Mouse (Mus musculus) midbrain, embryonic 16.5 days (tissue): ENCODE measurements at regions not wholly inside any gene's neighbourhood (a gene's known extent, or its start where the extent isn't known, plus 50 kb on each side); places are given as distances from the start of the nearest gene placed in this dataset.

ENCODE experiments used
- ATAC-seq: fragments of 200-750 bp; cut with Nextera tagmentation; 2 replicates; pipeline ENCODE4 v1.8.0; 2017; ENCODE audit warnings: moderate TSS enrichment
- H3K27ac ChIP-seq: fragments of 300-500 bp; sonication (generic); 2 replicates; pipeline ENCODE4 v1.5.1; 2014; ENCODE audit warnings: mild to moderate bottlenecking, low read length, mixed read lengths
- H3K27me3 ChIP-seq: fragments of 300-500 bp; sonication (generic); 2 replicates; pipeline ENCODE4 v1.6.1; 2014; ENCODE audit warnings: low read depth, low read length, mixed read lengths; ENCODE audit not compliant: control insufficient read depth, insufficient read depth
- H3K36me3 ChIP-seq: fragments of 300-500 bp; sonication (generic); 2 replicates; pipeline ENCODE4 v1.6.1; 2014; ENCODE audit warnings: mild to moderate bottlenecking, low read length, moderate library complexity, mixed read lengths; ENCODE audit not compliant: control insufficient read depth, insufficient read depth
- H3K4me1 ChIP-seq: fragments of 300-500 bp; sonication (generic); 2 replicates; pipeline ENCODE4 v1.6.1; 2014; ENCODE audit warnings: mild to moderate bottlenecking, low read length, mixed read lengths; ENCODE audit not compliant: control insufficient read depth, insufficient read depth
- H3K4me2 ChIP-seq: fragments of 300-500 bp; sonication (generic); 2 replicates; pipeline ENCODE4 v1.6.1; 2014; ENCODE audit warnings: mild to moderate bottlenecking, low read length, mixed read lengths
- H3K4me3 ChIP-seq: fragments of 300-500 bp; sonication (generic); 2 replicates; pipeline ENCODE4 v1.5.1; 2014; ENCODE audit warnings: low read depth, mild to moderate bottlenecking, low read length, moderate library complexity, mixed read lengths
- H3K9ac ChIP-seq: fragments of 300-500 bp; sonication (generic); 2 replicates; pipeline ENCODE4 v1.6.1; 2014; ENCODE audit warnings: low read depth, low read length, mixed read lengths
- H3K9me3 ChIP-seq: fragments of 300-500 bp; sonication (generic); replicated peaks from 2 replicates; pipeline ENCODE4 v1.6.1; 2014; ENCODE audit warnings: mild to moderate bottlenecking, low read length, mixed read lengths; ENCODE audit not compliant: control insufficient read depth, poor library complexity, severe bottlenecking
- WGBS: fragments of 180-500 bp; shearing (Covaris S2); extraction: QIAGEN DNeasy Blood & Tissue Kit; methylation state at CpG from one replicate; pipeline ENCODE4 v1.1.7; 2014; 5-methylcytosine and 5-hydroxymethylcytosine counted together

GRCm38 (mm10) chr11:25359723-25360122 lies 850.8 kb downstream of the 5730522E02Rik start:
- Histone ChIP-seq H3K27ac (no peak overlapping the region), H3K27me3 (no peaks in the 10 kb centered on the region; the same call in 1 of the 2 replicates), H3K36me3 (no peaks in the 10 kb centered on the region), H3K4me1 (peaks cover 19% of the 10 kb centered on the region), H3K9me3 (no peaks in the 10 kb centered on the region), H3K9ac (no peak overlapping the region), H3K4me2 (no peak overlapping the region), H3K4me3 (no peak overlapping the region)
- WGBS, result 97% methylated on average over 1 of the region's 1 CpGs
- no peak for ATAC-seq

- WGBS, result 27% methylated on average over 10 of the region's 10 CpGs
- H3K9ac ChIP-seq, result peak overlapping the region; percentile 61
- no peaks in the 10 kb centered on the region; the same call in 1 of the 2 replicates for H3K27me3 ChIP-seq
- H3K9me3 ChIP-seq, result no peaks in the 10 kb centered on the region
- peak overlapping the region; percentile 72 for H3K4me2 ChIP-seq
- peaks cover 19% of the 10 kb centered on the region for H3K4me1 ChIP-seq
- ATAC-seq, result peak; percentile 63
- peak overlapping the region; percentile 36 for H3K4me3 ChIP-seq
- H3K27ac ChIP-seq, result peak overlapping the region; percentile 64; the same call in 1 of the 2 replicates
- no peaks in the 10 kb centered on the region for H3K36me3 ChIP-seq
Observed at GRCm38 (mm10) chr11:25357717-25358411, 852.7 kb downstream of the 5730522E02Rik start.

GRCm38 (mm10) chr11:25356671-25357586 lies 853.6 kb downstream of the 5730522E02Rik start:
- WGBS, result 5% methylated on average over 19 of the region's 19 CpGs
- H3K27me3 ChIP-seq, result no peaks in the 10 kb centered on the region; the same call in 1 of the 2 replicates
- peak overlapping the region; percentile 61 for H3K9ac ChIP-seq
- peak overlapping the region; percentile 72 for H3K4me2 ChIP-seq
- peak overlapping the region; percentile 64 for H3K27ac ChIP-seq
- H3K4me3 ChIP-seq, result peak overlapping the region; percentile 36
- ATAC-seq, result peak; percentile 85
- H3K36me3 ChIP-seq, result no peaks in the 10 kb centered on the region
- H3K9me3 ChIP-seq, result no peaks in the 10 kb centered on the region
- H3K4me1 ChIP-seq, result peaks cover 19% of the 10 kb centered on the region

- no peak overlapping the region for H3K9ac ChIP-seq
- H3K36me3 ChIP-seq, result no peaks in the 10 kb centered on the region
- no peaks in the 10 kb centered on the region for H3K27me3 ChIP-seq
- no peak overlapping the region for H3K4me3 ChIP-seq
- ATAC-seq, result no peak
- no peak overlapping the region for H3K27ac ChIP-seq
- H3K4me1 ChIP-seq, result no peaks in the 10 kb centered on the region
- no peak overlapping the region for H3K4me2 ChIP-seq
- 58% methylated on average over 2 of the region's 2 CpGs for WGBS
- no peaks in the 10 kb centered on the region for H3K9me3 ChIP-seq
Observed at GRCm38 (mm10) chr11:25335667-25336066, 874.9 kb downstream of the 5730522E02Rik start.

- Histone ChIP-seq H3K4me3 (no peak overlapping the region), H3K4me1 (no peaks in the 10 kb centered on the region), H3K27me3 (no peaks in the 10 kb centered on the region), H3K9ac (no peak overlapping the region), H3K9me3 (no peaks in the 10 kb centered on the region), H3K36me3 (no peaks in the 10 kb centered on the region), H3K27ac (no peak overlapping the region), H3K4me2 (no peak overlapping the region)
- 72% methylated on average over 4 of the region's 4 CpGs for WGBS
- no peak for ATAC-seq
Observed at GRCm38 (mm10) chr11:25330696-25331095, 879.9 kb downstream of the 5730522E02Rik start.

GRCm38 (mm10) chr11:25322426-25322825 lies 888.1 kb downstream of the 5730522E02Rik start:
- H3K9ac ChIP-seq, result no peak overlapping the region
- H3K4me2 ChIP-seq, result no peak overlapping the region
- H3K4me3 ChIP-seq, result no peak overlapping the region
- H3K36me3 ChIP-seq, result no peaks in the 10 kb centered on the region
- no peaks in the 10 kb centered on the region for H3K4me1 ChIP-seq
- ATAC-seq, result no peak
- H3K9me3 ChIP-seq, result no peaks in the 10 kb centered on the region
- no peaks in the 10 kb centered on the region for H3K27me3 ChIP-seq
- no peak overlapping the region for H3K27ac ChIP-seq

- ATAC-seq, result no peak
- H3K27ac ChIP-seq, result no peak overlapping the region
- H3K9me3 ChIP-seq, result no peaks in the 10 kb centered on the region
- 92% methylated on average over 4 of the region's 4 CpGs for WGBS
- H3K9ac ChIP-seq, result no peak overlapping the region
- no peaks in the 10 kb centered on the region for H3K36me3 ChIP-seq
- no peaks in the 10 kb centered on the region for H3K27me3 ChIP-seq
- no peak overlapping the region for H3K4me2 ChIP-seq
- H3K4me1 ChIP-seq, result no peaks in the 10 kb centered on the region
- no peak overlapping the region for H3K4me3 ChIP-seq
Observed at GRCm38 (mm10) chr11:25321494-25321893, 889.1 kb downstream of the 5730522E02Rik start.

- H3K27ac ChIP-seq, result no peak overlapping the region
- no peak overlapping the region for H3K4me2 ChIP-seq
- no peaks in the 10 kb centered on the region for H3K36me3 ChIP-seq
- H3K4me3 ChIP-seq, result no peak overlapping the region
- ATAC-seq, result no peak
- H3K4me1 ChIP-seq, result peaks cover 12% of the 10 kb centered on the region
- no peaks in the 10 kb centered on the region for H3K27me3 ChIP-seq
- no peaks in the 10 kb centered on the region for H3K9me3 ChIP-seq
- H3K9ac ChIP-seq, result no peak overlapping the region
- WGBS, result 82% methylated on average over 10 of the region's 10 CpGs
Observed at GRCm38 (mm10) chr11:25314645-25315044, 895.9 kb downstream of the 5730522E02Rik start.

- peak overlapping the region; percentile 26; the same call in 1 of the 2 replicates for H3K4me2 ChIP-seq
- no peaks in the 10 kb centered on the region for H3K27me3 ChIP-seq
- H3K9ac ChIP-seq, result no peak overlapping the region
- no peak overlapping the region for H3K4me3 ChIP-seq
- H3K4me1 ChIP-seq, result peaks cover 12% of the 10 kb centered on the region
- peak; percentile 76 for ATAC-seq
- 9% methylated on average over 8 of the region's 8 CpGs for WGBS
- no peaks in the 10 kb centered on the region for H3K36me3 ChIP-seq
- H3K9me3 ChIP-seq, result no peaks in the 10 kb centered on the region
- no peak overlapping the region for H3K27ac ChIP-seq
Observed at GRCm38 (mm10) chr11:25313879-25314278, 896.7 kb downstream of the 5730522E02Rik start.
